Mouse (Mus musculus): ENCODE results near the gene Nkain4. TPM values are rescaled to one million over a fixed set of nuclear protein-coding genes. Genes with fewer than 3 reads are reported as not detected.

Gene Nkain4
- polyA plus RNA-seq, 1 experiment, result 123 TPM

GRCm38 (mm10) chr2:180896819-180897625, 57.5 kb downstream of the Nkain4 start:
- 73% methylated on average over 15 of the region's 15 CpGs for WGBS
- Histone ChIP-seq H3K4me3 (replicated peaks; ENCODE audit: extremely low read depth, low read depth, low read length) (no peak overlapping the region), H3K4me1 (ENCODE audit: control insufficient read depth, insufficient read depth, low read length) (no peaks in the 10 kb centered on the region)
- no peak for DNase-seq
- TF ChIP-seq CTCF (IDR thresholded peaks at IDR 0.05; ENCODE audit: insufficient read depth, low read length) (no peak), POLR2A (IDR thresholded peaks at IDR 0.05; ENCODE audit: borderline replicate concordance, extremely low read depth, low read depth, low read length) (no peak)

DNA sequence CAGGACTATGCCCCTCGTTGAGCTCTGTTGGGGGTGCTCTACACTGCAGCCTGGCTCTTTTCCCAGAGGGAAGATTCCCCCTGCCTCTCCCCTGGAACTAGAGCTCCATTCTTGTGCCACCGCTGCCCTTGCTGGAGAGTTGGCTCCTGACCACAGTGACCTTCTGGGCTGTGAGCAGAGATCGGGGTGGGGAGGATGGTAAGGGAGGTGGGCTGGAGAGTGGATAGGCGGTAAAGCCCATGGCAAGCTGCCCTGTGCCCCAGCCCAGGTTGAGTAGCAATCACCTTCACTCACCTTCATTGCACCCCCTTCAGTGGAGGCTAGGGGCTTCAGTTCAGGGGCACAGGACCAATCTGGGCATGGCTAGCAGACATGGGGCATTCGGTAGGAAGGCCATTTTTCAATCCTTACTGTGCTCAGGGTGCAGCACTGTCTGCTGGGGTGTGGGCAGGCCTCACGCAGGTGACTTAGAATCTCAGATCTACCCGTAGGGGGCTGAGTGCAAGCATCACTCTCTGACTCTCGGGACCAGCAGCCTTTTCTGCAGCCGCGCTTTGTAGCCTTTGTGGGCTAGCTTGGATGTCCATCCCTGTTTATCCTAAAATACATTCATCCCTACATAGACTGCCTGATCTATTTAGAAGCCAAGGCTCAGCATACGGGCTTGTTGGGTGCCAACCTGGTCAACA, 58.5 kb downstream of the Nkain4 start:
- no peak for DNase-seq
- Histone ChIP-seq H3K4me3 (replicated peaks; ENCODE audit: extremely low read depth, low read depth, low read length) (no peak overlapping the region), H3K4me1 (ENCODE audit: control insufficient read depth, insufficient read depth, low read length) (no peaks in the 10 kb centered on the region)
- WGBS, result 68% methylated on average over 11 of the region's 11 CpGs
- TF ChIP-seq CTCF (IDR thresholded peaks at IDR 0.05; ENCODE audit: insufficient read depth, low read length) (no peak), POLR2A (IDR thresholded peaks at IDR 0.05; ENCODE audit: borderline replicate concordance, extremely low read depth, low read depth, low read length) (no peak)

- no peak for DNase-seq
- WGBS, result 76% methylated on average over 3 of the region's 3 CpGs
- TF ChIP-seq CTCF (IDR thresholded peaks at IDR 0.05; ENCODE audit: insufficient read depth, low read length) (no peak), POLR2A (IDR thresholded peaks at IDR 0.05; ENCODE audit: borderline replicate concordance, extremely low read depth, low read depth, low read length) (no peak)
- Histone ChIP-seq H3K4me3 (replicated peaks; ENCODE audit: extremely low read depth, low read depth, low read length) (no peak overlapping the region), H3K4me1 (ENCODE audit: control insufficient read depth, insufficient read depth, low read length) (no peaks in the 10 kb centered on the region)
Observed at GRCm38 (mm10) chr2:180895321-180895720, 59.2 kb downstream of the Nkain4 start.

DNA sequence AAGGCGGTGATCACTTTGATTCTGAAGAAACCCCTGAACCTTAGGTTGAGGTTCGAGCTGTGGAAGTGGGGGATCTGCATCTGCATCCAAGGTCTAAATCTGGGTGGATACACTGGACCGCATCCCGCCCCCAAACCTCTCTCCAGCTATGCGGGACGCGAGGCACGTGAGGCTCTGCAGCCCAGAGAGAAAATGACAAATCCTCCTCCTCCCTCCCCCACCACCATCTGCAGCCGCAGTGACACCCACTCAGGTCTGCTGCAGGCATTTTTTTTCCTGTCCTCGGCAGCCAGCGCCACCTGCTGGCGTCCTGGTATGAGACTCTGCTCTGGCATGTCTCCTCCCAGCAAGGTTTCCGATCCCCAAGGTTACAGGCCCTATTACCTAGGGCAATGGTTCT, 59.8 kb downstream of the Nkain4 start:
- no peak overlapping the region for H3K4me3 ChIP-seq (replicated peaks; ENCODE audit: extremely low read depth, low read depth, low read length)
- peak; percentile 44 for DNase-seq
- H3K4me1 ChIP-seq (ENCODE audit: control insufficient read depth, insufficient read depth, low read length), result no peaks in the 10 kb centered on the region
- no peak for TF ChIP-seq POLR2A (IDR thresholded peaks at IDR 0.05; ENCODE audit: borderline replicate concordance, extremely low read depth, low read depth, low read length)
- peak; percentile 69 for TF ChIP-seq CTCF (IDR thresholded peaks at IDR 0.05; ENCODE audit: insufficient read depth, low read length)
- 2% methylated on average over 13 of the region's 13 CpGs for WGBS

DNA sequence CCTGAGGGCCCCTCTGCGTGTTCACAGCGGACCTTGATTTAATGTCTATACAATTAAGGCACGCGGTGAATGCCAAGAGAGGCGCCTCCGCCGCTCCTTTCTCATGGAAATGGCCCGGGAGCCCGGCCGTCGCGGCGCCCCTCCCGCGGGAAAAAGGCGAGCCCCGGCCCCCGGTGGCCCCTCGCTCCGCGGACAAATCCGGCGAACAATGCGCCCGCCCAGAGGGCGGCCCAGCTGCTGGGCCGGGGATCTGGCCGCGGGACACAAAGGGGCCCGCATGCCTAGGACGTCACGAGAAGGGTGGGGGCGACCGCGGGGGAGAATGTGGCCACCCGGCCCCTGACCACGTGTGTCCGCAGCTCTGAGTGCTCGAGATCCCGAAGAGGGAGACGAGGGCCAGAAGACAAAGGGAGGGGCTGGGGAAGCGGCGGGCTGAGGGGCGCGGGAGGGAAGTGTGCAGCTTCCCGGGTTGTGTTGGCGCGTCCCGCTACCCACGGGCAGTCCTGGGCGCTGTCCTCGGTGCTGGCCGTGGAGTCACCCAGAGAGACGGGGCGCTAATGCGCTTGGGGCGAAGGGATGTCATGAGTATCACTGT, 60.4 kb downstream of the Nkain4 start:
- H3K4me1 ChIP-seq (ENCODE audit: control insufficient read depth, insufficient read depth, low read length), result no peaks in the 10 kb centered on the region
- under 1% methylated on average over 56 of the region's 57 CpGs for WGBS
- no peak for DNase-seq
- H3K4me3 ChIP-seq (replicated peaks; ENCODE audit: extremely low read depth, low read depth, low read length), result no peak overlapping the region
- TF ChIP-seq POLR2A (IDR thresholded peaks at IDR 0.05; ENCODE audit: borderline replicate concordance, extremely low read depth, low read depth, low read length), result no peak
- TF ChIP-seq CTCF (IDR thresholded peaks at IDR 0.05; ENCODE audit: insufficient read depth, low read length), result no peak

- 2% methylated on average over 50 of the region's 50 CpGs for WGBS
- Histone ChIP-seq H3K4me3 (replicated peaks; ENCODE audit: extremely low read depth, low read depth, low read length) (no peak overlapping the region), H3K4me1 (ENCODE audit: control insufficient read depth, insufficient read depth, low read length) (no peaks in the 10 kb centered on the region)
- TF ChIP-seq CTCF (IDR thresholded peaks at IDR 0.05; ENCODE audit: insufficient read depth, low read length), result no peak
- no peak for TF ChIP-seq POLR2A (IDR thresholded peaks at IDR 0.05; ENCODE audit: borderline replicate concordance, extremely low read depth, low read depth, low read length)
- no peak for DNase-seq
Observed at GRCm38 (mm10) chr2:180893537-180894028, 60.9 kb downstream of the Nkain4 start.

DNA sequence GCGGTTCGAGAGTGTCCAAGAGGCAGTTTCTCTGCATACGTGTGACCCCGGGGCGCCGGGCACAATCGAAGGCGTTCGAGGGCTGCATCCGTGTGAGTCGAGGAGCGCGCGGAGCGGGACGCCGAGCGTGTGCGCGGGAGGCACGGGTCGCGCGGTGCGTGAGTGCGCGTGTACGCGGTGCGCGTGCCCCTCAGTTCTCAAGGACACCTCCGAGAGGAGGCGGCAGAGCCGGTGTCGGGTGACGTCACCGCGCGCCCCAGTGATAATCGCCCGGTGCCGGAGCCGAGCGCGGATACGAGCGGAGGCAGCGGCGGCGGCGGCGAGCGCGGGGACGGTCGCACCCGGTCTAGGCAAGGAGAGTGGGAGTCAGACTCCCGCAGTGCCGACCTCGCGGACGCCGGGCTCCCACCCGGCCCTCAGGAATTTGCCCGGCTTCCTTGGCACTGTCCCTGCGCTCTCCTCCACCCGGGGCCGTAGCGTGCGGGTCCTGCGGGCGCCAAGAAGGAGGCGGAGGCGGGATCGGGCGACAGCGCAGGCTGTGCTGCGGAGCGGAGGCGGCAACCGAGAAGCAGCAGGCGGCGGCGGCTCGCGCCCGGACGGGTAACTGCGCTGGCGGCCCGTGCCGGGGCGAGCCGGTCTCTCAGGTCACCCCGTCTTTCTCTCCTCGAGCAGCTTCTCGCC, 61.5 kb downstream of the Nkain4 start:
- TF ChIP-seq CTCF (IDR thresholded peaks at IDR 0.05; ENCODE audit: insufficient read depth, low read length) (no peak), POLR2A (IDR thresholded peaks at IDR 0.05; ENCODE audit: borderline replicate concordance, extremely low read depth, low read depth, low read length) (no peak)
- no peak overlapping the region for H3K4me3 ChIP-seq (replicated peaks; ENCODE audit: extremely low read depth, low read depth, low read length)
- H3K4me1 ChIP-seq (ENCODE audit: control insufficient read depth, insufficient read depth, low read length), result no peaks in the 10 kb centered on the region
- DNase-seq, result no peak
- WGBS, result 1% methylated on average over 97 of the region's 97 CpGs

DNA sequence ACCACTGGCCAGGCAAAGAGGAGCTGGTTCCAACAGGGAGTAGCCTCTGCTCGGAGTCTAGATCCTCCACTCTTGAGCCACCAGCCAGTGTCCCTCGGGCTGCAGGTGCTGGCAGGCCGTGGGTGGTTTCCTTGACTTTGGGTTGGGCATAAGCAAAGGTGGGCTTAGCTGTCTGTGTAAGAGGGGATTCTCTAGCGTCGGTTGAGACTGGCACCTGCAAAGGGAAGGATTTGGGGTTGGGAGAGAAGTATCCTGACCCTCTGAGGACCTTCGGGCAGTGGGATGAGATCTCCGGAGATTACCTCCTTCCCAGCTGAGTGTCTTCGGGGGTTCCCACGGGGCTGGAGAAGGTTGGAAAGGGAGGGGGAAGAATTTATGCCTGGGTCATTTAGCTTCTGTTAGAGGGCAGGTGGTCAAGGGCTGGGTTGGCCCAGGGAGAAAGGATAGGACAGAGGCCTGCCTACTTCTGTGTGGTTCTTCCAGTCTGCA, 62.6 kb downstream of the Nkain4 start:
- 15% methylated on average over 9 of the region's 9 CpGs for WGBS
- H3K4me3 ChIP-seq (replicated peaks; ENCODE audit: extremely low read depth, low read depth, low read length), result no peak overlapping the region
- no peak for DNase-seq

More for the DNA sequence above, 62.6 kb downstream of the Nkain4 start:
- TF ChIP-seq POLR2A (IDR thresholded peaks at IDR 0.05; ENCODE audit: borderline replicate concordance, extremely low read depth, low read depth, low read length) (no peak), CTCF (IDR thresholded peaks at IDR 0.05; ENCODE audit: insufficient read depth, low read length) (no peak)
- H3K4me1 ChIP-seq (ENCODE audit: control insufficient read depth, insufficient read depth, low read length), result no peaks in the 10 kb centered on the region
